Mouse (Mus musculus): Measurements from ENCODE around the gene Hmgn1. TPM values are rescaled to one million over a fixed set of nuclear protein-coding genes. Genes with fewer than 3 reads are reported as not detected.

Hmgn1 gene
- 85.8 TPM for polyA plus RNA-seq (2017; shearing (Covaris generic))

GRCm38 (mm10) chr16:96127657-96128344 lies at the start of gene Hmgn1:
TSS of gene Hmgn1 (minus strand) at chr16:96127729.

GRCm38 (mm10) chr16:96145110-96145800 lies 17.7 kb upstream of the Hmgn1 start, which contains the start of gene Wrb:
TSS of gene Wrb (plus strand) at chr16:96145407.

DNA sequence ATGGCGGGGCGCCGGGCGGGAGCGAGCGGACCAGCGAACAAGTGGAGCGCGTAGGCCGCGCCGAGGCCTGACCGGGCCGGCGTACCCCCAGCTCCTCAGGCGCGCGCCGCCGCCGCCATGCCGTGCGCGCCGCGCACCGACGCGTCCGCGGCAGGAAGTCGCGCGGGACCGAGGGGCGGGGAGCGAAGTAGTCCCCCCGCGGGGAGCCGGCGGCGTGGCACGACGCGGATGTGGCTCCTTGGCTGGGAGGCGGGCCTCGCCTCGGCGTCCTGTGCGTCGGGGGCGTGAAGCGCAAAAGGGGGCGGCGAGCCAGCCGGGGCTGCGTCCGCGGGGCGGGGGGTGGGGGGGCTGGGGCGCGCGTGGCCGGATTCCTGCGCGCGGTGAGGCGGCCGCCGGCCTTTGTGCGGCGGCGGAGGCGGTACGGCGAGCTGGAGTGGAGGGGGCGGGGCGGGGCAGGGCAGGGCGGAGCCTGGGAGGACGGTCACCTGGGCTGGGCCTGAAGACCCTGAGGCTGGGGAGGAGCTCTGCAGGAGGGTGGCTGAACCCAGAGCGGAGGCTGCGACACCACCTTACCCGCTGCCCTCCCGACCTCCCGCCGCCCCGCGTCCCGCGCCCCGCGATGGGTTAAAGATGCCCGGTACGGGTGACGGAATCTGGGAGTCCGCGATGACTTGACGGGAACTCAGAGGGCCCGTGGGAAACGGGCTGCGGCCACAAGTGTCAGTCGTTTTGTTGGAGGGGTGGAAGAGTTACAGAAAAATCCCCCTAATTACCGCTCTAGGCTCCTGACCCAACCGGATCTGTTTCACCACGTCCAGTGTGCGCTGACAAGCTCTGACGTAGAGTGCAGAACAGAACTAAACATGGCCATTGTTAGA lies 45.0 kb downstream of the Hmgn1 start, which contains the start of gene Brwd1:
Brwd1 (minus strand) TSS at position 226 of the 878 bp plus-strand sequence.

Other genes starting within 250 kb of the Hmgn1 start
- 64.0 TPM for gene Psmg1, start 136.8 kb downstream of the Hmgn1 start, polyA plus RNA-seq (2017; shearing (Covaris generic))
- gene Brwd1, start 45.2 kb downstream of the Hmgn1 start, polyA plus RNA-seq (2017; shearing (Covaris generic)): 32.5 TPM
- gene Wrb, start 17.7 kb upstream of the Hmgn1 start, polyA plus RNA-seq (2017; shearing (Covaris generic)): 14.8 TPM
- not detected for gene Lca5l, start 64.5 kb upstream of the Hmgn1 start, polyA plus RNA-seq (2017; shearing (Covaris generic))
- not detected for gene Sh3bgr, start 72.7 kb upstream of the Hmgn1 start, polyA plus RNA-seq (2017; shearing (Covaris generic))
- 3.6 TPM for gene B3galt5, start 108.1 kb upstream of the Hmgn1 start, polyA plus RNA-seq (2017; shearing (Covaris generic))

Data from inflammation-experienced regulatory T-cells, adult 16 weeks (primary cell).